Mouse (Mus musculus): ENCODE data around the gene Gm10190.

- TF ChIP-seq CTCF (IDR thresholded peaks at IDR 0.05; ENCODE audit: low read depth) (no peak), EP300 (IDR thresholded peaks at IDR 0.05; ENCODE audit: low read depth) (no peak)
These were observed 370 bp upstream of the Gm10190 start for GRCm38 (mm10) chr17:80373726-80374096.
